Mouse (Mus musculus) kidney, postnatal 36 days (tissue): ENCODE data around the gene Actn1.
A peak's percentile ranks its signal among the peaks of the same experiment; 100 is the strongest.
"Not testable (repeated sequence)": the region's sequence is repeated elsewhere in the genome, so short reads cannot be mapped to it uniquely, and the experiment has no call there.

Source experiments
- DNase-seq, 2 experiments: peaks; one replicate each; pipeline ENCODE4 v3.0.0; 2021 to 2022; ENCODE audit warnings: mixed read lengths in 2 of 2

Gene Actn1

GRCm38 (mm10) chr12:80260056-80260743, at the start of gene Actn1:
Gene Actn1, minus strand, starts transcription at chr12:80260371.
- DNase-seq, result peak; percentile 91 to 95

DNA sequence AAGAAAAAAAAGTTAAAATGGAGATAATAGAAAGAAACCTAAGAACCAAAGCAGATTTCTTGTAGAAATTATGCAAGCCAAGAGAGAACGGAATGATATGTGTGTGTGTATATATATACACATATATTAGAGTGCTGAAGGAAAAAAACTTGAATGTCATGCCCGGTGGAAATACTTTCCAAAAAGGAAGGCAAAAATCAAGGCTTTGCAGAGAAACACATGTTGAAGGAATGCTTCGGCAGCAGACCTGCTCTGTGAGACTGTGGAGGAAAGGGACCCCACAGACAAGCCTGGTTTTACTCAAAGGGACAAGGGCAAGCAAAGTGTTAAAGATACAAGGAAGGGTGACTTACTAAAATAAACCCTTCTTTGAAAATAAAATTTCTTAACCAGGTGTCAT, 47.4 kb upstream of the Actn1 start:
- no peak for DNase-seq

- no peak for DNase-seq
Measured at GRCm38 (mm10) chr12:80304518-80304917, 44.3 kb upstream of the Actn1 start.

GRCm38 (mm10) chr12:80300833-80301456, 40.8 kb upstream of the Actn1 start:
- no peak for DNase-seq

DNA sequence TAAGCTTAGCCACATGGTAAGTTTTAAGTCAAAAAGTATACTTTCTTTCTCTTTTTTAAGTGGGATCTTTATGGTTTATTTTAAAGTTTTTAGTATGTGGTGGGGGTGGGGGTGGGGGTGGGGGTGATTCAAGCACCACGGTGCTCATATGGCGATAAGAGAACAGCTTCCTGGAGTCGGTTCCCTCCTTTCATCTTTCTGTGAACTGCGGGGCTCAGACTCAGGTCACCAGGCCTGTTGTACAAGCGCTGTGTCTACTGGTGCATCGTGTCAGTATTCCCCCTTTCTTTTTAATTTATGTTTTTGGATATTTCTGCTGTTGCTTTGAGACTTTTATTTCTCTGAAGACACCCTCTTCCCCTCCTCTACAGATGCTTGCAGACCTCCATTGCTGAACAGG, 38.5 kb upstream of the Actn1 start:
- DNase-seq, result no peak

DNA sequence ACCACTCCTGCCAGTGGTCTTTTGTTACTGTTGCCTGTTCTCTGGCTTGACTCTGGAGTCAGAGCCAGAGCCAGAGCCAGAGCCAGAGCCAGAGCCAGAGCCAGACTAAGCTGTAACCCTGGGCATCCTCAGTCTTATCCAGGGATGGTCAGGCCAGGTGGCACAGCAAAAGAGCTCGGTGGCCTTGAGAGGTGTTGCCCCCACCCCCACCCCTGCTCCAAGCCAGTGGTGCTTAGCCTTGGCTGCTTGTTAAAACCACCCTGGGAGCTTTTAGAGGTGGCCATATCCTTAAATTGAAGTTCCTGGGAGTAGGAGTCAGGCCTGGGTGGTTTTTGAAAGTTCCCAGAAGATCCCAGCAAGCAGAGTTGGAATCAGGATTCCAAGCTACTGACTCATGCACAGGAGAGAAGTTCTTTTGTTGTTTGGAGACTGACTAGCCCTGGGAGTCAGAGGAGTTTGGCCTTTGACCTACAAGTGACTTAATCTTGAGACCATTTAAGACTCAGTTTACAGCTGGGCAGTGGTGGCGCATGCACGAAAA, 31.8 kb upstream of the Actn1 start:
- DNase-seq, result no peak

DNA sequence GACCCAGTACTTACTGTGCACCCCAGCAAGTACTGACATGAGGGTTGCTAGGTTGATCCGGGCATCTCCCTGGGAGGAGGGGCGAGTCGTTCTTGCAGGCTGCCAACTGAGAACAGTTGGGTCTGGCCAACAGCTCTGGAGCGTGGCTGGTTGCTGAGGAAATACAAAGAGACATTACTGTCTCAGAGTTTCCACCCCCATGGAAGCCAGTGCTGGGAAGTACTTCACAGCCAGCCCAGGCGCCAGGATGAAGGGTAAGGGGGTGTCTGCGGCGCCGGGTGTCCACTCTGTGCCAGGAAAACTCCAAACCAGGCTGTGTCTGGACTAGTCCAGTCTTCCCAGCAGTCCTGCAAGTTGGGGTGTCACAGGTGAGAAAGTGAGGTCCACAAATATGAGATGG, 30.8 kb upstream of the Actn1 start:
- DNase-seq, result no peak

DNA sequence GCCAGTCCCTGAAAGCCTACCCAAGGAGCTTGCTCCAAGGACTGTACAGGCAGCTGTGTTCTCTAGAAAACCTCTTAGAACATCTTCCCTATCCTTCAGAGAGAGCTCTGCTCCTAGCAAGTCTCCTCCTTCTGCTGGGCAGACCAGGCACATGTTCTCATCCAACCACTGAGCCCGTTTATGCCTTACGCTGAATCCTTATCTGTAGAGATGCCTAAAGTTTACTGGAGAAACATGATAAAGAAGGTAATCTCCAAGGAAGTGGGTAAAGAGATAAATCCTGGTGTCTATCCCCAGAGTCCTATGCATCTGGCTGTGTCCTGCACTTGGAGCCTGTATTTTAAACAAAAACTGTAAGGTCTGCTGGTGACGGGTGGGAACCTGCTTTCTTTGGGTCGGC, 30.3 kb upstream of the Actn1 start:
- DNase-seq, result no peak

- DNase-seq, result no peak
Measured at GRCm38 (mm10) chr12:80289722-80290121, 29.6 kb upstream of the Actn1 start.

DNA sequence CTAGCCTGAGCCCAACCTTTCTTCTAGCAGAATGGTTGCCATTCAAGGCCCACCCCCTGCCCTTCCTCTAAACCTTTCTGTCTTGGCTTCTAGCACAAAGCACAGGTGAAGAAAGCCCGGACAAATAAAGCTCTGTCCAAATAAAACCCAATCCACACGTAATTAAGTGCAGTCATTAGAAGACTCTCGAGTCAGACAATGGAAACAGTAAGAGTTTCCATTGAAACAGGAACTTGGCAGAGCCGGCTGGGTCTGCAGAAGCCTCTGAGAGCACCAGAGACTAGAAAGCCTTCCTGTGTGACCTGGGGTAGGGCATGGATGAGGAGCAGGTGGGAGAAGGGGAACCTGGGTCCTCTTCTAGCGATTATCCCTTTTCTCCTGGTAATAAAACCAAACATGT, 25.7 kb upstream of the Actn1 start:
- DNase-seq, result no peak

DNA sequence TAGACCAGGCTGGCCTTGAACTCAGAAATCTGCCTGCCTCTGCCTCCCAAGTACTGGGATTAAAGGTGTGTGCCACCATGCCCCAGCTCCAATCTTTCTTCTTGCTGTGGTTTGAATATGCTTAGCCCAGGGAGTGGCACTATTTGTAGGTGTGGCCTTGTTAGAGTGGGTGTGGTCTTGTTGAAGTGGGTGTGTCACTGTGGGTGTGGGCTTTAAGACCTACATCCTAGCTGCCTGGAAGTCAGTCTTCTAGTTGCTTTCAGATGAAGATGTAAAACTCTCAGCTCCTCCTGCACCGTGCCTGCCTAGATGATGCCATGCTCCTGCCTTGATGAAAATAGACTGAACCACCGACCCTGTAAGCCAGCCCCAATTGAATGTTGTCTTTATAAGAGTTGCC, 24.1 kb upstream of the Actn1 start:
- not testable (repeated sequence) for DNase-seq

- DNase-seq, result no peak
Measured at GRCm38 (mm10) chr12:80278866-80279265, 18.7 kb upstream of the Actn1 start.

DNA sequence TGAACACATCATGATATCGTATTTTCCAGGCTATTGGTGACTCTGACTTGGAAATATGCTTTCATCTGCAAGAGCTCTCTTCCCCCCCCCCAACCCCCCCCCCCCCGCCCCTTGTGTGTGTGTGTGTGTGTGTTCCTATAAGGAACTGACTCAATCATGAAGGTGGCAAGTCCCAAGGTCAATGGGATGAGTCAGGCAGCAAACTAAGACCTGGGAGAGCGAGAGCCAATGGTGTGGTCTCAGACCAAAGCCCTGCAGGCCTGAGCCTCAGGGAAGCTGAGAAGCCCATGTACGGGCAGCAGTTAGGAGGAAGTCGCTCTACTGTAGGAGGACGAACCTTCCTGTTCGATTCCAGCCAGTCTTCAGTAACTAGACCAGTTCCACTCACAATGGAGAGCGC, 17.3 kb upstream of the Actn1 start:
- DNase-seq, result no peak

DNA sequence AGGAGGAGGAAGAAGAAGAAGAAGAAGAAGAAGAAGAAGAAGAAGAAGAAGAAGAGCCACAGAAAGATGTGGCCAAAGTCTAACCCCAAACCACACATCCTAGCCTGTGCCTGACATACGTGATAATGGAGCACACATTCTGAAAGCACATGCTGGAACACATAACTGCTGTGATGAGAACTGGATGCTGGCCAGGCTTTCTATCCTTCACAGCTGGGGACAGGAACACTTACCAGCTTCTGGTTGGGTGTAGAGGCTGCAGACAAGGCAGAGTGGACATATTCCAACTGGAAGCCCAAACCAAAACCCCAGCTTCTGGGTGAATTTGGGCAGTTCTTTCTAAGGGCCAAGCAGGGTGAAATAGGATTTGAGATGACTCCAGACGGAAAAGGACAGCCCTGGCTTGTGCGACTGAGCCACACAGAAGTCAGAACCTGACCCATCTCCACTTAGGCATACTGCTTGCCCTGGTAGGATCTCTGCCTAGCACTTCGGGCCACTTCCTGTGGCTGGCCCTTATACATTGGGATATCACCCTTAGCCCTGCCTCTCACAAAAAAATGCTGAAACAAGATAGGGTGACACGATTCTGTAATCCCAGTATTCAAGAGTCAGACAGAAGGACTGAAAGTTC, 15.1 kb upstream of the Actn1 start:
- no peak for DNase-seq

- DNase-seq, result peak; percentile 73 to 78
Measured at GRCm38 (mm10) chr12:80273020-80273686, 13.0 kb upstream of the Actn1 start.

GRCm38 (mm10) chr12:80271806-80272205, 11.6 kb upstream of the Actn1 start:
- DNase-seq, result no peak

- DNase-seq, result no peak
Measured at GRCm38 (mm10) chr12:80270924-80271323, 10.8 kb upstream of the Actn1 start.

- no peak for DNase-seq
Measured at GRCm38 (mm10) chr12:80269303-80269702, 9.1 kb upstream of the Actn1 start.

GRCm38 (mm10) chr12:80267962-80268361, 7.8 kb upstream of the Actn1 start:
- DNase-seq, result no peak

GRCm38 (mm10) chr12:80264388-80264787, 4.2 kb upstream of the Actn1 start:
- DNase-seq, result not testable (repeated sequence)

GRCm38 (mm10) chr12:80260744-80261695, 849 bp upstream of the Actn1 start:
- peak; percentile 68 to 83 for DNase-seq
